Mouse (Mus musculus): Measurements from ENCODE around the gene 9930021J03Rik.
A peak's percentile ranks its signal among the peaks of the same experiment; 100 is the strongest.

The 9930021J03Rik gene

DNA sequence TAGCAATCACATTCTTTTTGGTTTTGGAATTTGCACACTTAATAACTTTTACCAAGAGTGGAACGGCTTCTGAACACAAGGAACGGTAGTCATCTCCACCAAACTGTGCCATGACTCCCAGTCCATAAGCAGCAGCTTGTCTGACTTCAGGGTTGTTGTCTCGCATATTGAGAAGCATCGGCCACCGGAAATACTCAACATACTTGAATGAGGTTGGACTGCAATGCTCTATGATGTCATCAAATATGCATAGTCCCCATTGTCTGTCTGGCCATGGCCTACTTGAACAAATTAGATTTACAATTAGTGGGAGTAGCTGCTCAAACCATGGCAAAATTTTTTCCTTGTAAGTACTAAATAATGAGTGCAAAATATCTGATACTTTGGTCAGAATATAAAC lies 4.2 kb upstream of the 9930021J03Rik start:
- DNase-seq (ENCODE audit: low read depth, low spot score), result no peak

DNA sequence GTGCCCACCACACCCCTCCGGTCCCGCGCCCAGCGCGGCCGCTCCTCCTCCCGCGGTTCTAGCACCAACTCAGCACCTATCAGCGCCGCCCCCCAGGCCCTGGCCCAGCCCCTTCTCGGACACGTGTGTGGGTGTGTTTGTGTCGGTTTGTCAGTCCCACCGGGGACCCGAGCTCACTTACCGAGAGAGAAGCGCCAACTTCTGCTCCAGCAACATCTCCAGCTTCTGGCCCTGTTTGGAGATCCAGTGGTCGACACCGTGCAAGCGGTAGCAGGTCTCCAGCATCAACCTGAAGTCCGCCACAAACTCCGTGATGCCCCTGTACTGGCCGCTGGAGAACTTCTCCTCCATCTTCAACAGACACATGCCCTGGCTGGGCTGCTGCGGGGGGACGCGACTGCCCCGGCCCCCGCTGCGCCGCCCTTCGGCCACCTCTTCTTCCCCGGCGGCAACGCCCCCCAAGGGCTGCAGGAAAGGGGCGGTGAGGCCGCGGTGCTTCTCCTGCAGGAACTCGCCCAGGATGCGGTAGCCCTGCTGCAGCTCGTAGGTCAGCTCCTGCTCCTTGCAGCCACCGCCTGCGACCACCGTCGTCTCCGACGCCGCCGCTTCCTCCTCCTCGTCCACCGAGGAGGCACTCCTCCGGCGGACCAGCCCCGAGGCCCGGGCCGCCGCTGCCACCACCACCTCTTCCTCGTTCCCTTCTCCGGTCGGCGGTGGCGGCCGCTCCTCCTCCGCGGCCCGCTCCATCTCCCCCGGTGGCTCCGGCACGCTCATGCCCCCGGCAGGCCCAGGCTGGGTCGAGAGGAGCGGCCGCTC lies 480 bp downstream of the 9930021J03Rik start:
- peak; percentile 78 for DNase-seq (ENCODE audit: low read depth, low spot score)

DNA sequence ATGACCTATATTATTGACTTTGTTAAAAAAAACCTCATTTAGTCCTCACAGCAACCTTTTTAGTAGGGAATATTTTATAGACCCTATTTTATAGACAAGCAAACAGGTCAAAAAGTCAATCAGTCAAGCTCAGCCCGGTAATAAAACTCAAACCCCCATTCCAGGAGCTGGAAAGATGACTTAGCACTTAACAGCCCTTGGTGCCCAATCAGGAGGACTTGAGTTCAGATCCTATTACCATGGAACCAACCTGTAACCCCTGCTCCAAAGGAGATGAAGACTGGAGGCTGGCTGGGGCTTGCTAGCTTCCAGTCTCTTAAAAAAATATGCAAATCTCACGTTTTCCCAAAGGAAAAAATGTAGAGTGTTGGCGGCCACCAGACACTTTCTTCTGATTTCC lies 1.8 kb downstream of the 9930021J03Rik start:
- DNase-seq (ENCODE audit: low read depth, low spot score), result no peak

DNA sequence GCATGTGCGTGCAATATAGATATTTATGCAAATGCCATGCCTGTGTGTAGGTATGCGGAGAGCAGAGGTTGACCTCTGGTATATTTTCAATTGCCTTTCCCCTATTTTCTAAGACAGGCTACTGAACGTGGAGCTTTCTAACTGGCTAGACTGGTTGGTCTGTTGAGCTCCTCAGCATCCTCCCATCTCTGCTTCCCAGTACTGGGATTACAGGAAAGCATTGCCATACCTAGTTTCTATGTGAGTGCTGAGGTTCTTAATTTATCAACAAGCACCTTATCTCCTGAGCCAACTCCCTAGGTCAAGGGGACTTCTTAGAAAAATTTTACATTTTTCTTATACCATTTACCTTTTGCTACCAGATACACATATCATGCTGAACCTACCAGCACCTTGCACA lies 8.4 kb downstream of the 9930021J03Rik start:
- DNase-seq (ENCODE audit: low read depth, low spot score), result no peak

DNA sequence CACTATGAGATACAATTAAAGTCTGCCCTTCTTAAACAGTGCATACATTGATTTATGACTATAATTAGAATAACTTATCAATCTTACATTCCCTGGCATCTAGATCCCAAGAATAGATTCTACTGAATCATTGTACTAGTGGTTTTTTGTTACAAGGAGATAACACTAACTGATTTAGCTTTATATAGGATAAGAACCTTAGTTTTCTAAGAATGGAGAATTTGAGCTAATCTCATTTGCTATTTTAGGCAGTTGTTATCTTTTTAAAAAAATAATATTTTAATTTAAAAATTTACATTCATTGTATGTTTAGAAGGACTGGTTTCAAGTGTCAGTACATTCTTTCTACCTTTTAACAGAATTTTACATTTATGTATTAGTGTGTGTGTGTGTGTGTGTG lies 17.8 kb downstream of the 9930021J03Rik start:
- no peak for DNase-seq (ENCODE audit: low read depth, low spot score)

DNA sequence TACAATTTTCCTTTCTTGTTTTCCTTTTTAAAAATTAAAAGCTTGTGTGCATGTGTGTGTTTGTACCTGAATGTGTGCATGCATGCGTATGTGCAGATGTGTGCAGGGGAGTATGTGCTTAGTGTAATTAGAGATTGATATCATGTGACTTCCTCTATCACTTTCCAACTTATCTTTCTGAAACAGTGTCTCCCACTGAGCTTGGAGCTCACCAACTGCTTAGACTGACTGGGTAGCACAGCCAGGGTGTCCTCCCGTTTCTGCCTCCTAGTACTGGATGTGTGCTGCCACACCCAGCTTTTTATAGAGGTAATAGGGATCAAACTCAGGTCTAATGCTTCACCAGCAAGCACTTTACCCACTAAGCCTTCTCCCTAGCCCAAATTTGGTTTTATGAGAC lies 22.9 kb downstream of the 9930021J03Rik start:
- no peak for DNase-seq (ENCODE audit: low read depth, low spot score)

DNA sequence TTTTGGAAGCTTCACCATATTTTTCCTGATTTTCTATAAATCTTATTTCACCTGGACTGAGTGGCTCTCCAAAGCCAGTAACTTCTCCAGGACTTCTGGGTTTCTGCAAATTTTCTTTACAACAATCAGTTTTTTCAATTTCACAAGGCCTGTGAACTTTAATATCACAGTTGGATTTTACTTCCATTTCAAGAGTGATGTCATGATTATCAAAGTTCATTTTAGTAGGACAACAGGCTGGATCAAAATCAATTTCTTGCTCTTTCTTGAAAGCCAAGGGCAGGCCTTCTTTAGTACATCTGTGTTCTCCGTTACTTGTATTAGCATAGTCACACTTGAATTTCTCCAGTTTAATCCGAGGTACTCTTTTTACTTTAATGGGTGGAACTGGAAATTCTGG lies 51.9 kb downstream of the 9930021J03Rik start:
- no peak for DNase-seq (ENCODE audit: low read depth, low spot score)

DNA sequence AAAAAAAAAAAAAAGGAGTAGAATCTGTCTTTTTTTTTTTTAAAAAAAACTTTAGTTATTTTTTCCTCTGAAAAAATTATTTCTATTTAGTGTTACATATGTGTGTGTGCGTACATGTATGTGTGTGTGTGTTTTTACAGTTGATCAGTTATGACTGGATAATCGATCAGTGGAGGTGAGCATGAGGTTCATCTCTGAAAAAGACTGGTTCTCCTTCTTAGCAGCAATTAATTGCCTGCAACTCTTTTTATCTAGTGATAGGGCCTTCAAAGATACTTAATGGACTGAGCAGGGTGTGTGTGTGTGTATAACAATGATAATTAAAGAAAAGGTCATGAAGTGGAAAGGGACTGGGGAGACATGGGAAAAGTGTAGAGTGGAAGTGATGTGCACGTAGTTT lies 54.8 kb downstream of the 9930021J03Rik start:
- DNase-seq (ENCODE audit: low read depth, low spot score), result no peak

DNA sequence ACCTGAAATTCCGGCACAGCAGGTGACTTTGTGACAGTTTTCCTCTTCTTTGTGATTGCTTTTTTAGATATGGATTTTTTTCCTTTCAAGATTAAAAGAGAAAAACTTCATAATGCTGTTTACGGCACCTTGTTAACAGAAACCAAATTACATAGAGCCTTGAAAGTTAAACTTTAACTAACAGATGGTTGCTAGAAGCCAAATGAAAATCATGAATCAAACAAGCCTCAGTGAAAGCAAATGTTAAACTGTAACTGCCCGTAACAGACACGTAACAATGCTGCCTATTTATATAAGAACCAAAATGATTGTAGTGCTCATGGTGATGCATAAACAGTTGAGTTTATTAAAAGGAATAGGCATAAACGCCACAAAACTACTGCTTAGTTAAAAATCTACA lies 62.3 kb downstream of the 9930021J03Rik start:
- no peak for DNase-seq (ENCODE audit: low read depth, low spot score)

DNA sequence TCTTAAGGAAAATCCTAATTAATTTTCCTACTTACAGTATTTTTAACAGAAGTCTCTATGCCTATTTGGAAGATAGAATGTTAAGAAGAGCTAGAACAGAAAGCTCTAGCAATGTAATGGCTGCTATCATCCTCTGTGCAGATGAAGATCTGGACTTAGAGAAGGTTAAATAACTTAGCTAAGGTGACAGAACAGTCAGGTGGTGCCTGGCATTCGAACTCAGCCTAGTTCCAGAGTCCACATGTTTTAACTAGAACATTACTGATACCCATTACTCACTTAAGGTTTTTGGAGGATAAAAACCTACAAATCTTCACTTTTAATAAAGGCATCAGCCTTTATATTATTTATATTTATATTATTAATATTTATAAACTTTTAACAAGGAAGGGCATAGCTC lies 65.1 kb downstream of the 9930021J03Rik start:
- DNase-seq (ENCODE audit: low read depth, low spot score), result no peak

DNA sequence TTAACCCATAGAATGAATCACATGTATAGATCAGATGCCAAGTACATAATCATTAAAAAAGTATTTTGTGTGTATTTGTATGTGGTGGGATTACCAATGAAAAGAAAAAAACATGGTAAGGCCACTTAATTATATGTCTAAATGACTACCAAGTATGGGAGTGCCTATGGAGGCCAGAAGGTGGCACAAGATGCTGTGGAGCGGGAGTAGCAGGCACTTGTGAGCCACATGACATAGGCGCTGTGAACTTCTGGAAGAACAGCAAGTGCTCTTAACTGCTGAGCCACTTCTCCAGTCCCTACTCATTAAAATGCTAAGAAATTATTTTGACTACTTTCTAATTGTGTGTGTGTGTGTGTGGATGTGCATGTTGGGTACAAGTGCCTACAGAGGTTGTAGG lies 66.2 kb downstream of the 9930021J03Rik start:
- DNase-seq (ENCODE audit: low read depth, low spot score), result peak; percentile 29

DNA sequence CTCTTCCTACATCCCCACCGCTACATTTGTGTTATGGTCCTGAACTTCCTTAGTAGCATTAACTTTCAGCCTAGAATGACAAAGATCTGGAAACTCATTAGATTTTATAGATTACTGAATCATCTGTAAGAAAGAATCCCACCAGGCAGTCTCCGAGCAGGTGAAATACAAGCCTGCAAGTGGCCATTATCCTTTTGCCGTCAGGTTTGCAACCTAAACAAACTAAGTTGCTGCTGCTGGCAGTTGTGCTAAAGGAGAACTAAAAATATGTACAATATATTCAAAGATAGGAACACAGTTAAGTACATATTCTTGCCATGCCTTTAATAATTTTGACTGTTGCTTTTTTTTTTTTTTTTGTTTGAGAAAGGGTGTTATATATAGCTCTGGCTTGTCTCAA lies 70.4 kb downstream of the 9930021J03Rik start:
- DNase-seq (ENCODE audit: low read depth, low spot score), result no peak

DNA sequence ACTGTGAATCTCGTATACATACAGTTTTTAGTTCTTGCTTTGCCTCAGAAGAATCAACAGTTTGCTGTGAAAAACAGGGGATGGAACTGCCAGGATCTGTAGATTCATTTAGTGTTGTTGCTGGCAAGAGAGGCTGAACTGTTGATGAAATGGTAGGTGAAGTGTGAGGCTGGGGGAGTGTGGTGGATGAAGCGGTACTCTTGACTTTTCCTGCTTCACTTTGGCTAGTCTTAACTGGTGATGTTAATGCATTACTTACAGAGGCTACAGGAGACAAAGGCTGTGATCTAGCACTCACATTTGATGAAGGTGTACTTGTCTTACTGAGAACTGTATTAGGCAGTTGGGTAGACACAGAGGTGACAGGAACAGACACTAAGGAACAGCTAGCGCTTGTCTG lies 87.3 kb downstream of the 9930021J03Rik start:
- DNase-seq (ENCODE audit: low read depth, low spot score), result no peak

DNA sequence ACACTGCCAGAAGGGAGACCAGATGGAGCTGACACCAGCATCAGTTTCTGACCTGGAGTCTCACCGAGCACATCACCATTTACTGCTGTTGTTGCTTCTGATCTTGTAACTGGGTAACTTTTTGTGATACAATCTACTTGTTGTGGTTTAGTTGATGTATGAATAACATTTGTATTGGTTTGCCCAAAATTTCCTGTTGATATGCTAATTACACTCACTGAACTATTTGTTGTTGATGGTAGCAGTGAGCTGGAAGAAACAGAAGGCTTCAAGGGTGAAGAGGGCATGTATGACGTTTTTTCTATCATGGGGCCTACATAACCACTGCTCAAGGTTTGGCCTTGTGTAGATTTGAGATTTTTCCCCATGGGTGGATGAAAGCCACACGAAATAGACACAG lies 87.9 kb downstream of the 9930021J03Rik start:
- peak; percentile 37 for DNase-seq (ENCODE audit: low read depth, low spot score)

DNA sequence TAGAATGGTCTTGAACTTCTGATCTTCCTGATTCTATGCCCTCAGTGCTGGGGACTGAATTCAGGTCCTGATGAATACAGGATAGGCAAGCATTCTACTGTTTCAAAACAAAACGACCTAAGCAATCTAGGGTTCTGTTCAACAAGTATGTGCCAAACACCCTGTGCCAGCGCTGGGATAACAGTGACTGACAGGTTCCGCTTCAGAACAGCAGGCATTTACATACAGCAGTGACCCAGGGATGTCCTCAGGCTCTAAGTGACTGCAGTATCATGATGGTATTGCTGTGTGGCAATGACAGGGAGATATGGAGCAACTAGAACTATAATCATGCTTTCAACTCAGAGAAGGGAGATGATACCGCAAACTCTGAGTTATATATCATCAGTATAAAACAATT lies 92.3 kb downstream of the 9930021J03Rik start:
- DNase-seq (ENCODE audit: low read depth, low spot score), result no peak

DNA sequence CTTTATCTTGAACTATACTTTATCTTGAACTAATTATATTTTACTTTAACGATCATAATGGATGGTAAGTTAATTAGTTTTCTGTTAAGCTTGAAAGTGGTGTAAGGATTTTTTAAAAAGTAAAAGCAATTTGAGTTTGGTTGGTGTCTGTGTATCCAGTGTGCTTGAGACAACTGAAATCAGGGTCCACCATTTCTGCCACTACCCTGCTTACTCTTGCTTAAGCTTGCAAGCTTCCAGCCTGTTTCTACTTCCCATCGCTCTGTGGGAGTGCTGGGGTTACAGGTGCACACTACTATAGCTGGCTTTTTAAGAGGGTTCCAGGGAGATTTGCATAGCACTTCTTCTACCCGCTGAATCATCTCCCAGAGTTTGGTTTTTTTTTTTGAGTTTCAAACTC lies 96.3 kb downstream of the 9930021J03Rik start:
- DNase-seq (ENCODE audit: low read depth, low spot score), result no peak

DNA sequence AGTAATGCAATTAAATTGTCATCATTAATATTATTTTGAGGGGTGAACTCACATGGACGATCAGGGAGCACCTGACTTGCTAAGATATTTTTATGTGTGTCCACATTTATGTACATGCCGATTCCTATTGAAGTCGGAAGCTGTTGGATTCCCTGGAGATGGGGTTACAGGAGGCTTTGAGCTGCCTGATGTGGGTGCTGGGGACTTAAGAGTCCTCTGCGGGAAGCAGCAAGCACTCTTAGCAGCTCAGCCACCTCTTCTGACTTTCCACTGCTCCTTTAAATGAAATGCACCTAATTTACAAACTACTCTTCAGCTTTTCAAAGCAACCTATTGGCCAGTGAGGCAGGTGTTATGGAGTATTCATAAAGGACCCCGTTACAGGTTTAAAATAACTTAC lies 97.3 kb downstream of the 9930021J03Rik start:
- DNase-seq (ENCODE audit: low read depth, low spot score), result no peak

DNA sequence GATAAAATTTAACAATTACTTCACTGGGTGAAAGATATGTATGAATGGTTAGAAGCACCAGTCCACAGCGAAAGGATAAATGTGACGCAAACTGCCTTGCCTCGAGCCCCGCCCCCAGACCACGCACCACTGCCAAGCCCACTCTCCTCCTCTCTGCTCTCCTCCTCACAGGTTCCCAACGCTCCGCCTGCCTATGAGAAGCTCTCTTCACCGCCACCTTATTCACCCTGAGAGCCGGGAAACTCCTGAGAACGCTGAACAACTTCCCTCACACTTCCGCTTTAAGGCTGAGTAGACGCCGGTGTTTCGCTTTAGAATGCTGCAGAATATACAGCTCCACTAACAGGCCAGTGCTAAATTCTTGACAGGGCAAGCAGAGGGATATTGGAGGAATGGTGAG lies 97.8 kb downstream of the 9930021J03Rik start:
- peak; percentile 73 for DNase-seq (ENCODE audit: low read depth, low spot score)

DNA sequence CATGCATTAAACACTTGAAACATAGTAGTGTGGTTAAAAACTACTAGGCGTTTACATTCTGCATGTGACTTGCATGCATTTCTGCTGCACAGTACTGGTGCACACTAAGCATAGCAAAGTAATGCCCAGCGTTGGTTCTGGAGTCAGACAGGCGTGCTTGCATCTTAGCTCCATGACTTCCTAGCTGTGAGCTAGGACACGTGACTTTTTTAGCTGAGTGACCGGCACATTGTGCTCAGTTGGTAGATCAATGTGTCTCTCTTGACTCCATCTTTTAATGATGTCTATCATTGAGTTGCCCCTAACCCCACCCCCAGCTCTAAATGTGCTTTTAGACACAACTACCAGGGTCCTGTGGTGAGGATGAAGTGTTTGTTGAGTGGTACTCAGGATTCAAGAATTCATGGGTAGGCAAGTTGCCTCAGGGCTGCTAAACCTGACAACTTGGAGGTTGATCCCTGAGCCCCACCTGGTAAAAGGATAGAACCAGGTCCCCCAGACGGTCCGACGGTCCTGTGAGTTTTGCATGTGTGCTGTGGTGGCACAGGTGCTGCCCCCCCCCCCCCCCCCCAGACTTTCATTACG lies 98.4 kb downstream of the 9930021J03Rik start:
- DNase-seq (ENCODE audit: low read depth, low spot score), result peak; percentile 15

DNA sequence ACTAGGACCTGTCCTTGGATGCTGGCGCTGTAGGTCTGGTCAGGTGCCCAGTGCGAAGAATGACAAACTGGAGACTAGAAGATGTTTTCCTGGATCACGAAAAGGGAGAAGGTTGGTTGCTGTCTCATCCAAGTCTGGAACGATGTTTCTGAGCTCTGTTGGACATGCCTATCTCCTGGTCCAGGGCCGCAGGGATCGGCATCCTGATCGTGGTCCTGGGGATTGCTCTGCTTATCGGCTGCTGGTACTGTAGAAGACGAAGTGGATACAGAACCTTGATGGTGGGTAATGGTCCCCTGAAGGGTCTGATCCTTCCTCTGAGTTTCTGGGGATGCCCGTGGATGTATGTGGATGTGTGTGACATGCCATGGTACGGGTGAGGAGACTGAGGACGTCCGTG lies 101.4 kb downstream of the 9930021J03Rik start:
- DNase-seq (ENCODE audit: low read depth, low spot score), result no peak

DNA sequence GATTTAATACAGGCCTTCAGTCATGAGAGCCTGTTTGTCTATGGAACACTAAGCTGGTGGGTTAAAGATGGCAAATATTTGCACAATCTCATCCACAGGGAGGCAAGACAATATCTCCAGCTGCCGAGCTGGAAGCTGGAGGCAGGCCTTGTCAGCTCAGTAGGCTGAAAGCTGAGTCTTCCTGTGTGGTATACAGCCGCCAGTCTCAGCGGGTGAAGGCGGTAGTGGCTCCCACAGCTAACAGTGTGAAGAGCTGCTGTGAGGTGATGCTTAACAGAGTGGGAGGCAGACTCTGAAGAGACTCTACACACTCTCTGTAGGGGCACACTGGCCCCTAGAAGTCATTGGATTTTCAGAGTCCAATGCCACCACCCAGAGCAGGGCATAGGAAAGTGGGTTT lies 104.1 kb downstream of the 9930021J03Rik start:
- no peak for DNase-seq (ENCODE audit: low read depth, low spot score)

DNA sequence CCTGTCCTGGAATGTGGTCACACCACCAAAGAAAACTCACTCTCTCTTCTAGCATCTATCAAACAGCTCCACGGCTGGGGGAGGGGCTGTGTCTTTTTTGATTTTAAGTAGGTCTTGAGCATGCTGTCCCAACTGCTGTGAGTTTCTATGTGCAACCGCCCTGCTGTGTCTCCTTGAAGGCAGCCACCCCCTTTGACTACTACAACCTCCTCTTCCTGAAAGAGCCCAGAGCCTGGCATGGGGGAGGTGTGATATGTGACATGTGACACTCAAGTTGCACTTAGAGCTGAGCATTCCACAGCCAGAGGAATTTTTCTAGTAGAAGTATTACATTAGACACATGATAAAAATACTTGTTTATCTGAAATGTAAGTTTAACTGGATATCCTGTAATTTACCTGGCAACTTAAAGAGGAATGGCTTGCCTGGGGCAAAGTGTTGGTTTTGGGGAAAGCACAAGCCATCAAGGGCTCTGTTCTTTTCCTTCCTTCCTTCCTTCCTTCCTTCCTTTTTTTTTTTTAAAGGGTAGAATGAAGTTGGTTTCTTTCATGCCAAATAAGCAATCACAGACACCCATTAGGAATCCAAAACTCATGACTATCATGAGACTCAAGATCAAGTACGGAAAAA lies 108.4 kb downstream of the 9930021J03Rik start, which contains the start of gene Mlana:
TSS of gene Mlana (plus strand) at position 580 of the 630 bp plus-strand sequence.
- no peak for DNase-seq (ENCODE audit: low read depth, low spot score)

DNA sequence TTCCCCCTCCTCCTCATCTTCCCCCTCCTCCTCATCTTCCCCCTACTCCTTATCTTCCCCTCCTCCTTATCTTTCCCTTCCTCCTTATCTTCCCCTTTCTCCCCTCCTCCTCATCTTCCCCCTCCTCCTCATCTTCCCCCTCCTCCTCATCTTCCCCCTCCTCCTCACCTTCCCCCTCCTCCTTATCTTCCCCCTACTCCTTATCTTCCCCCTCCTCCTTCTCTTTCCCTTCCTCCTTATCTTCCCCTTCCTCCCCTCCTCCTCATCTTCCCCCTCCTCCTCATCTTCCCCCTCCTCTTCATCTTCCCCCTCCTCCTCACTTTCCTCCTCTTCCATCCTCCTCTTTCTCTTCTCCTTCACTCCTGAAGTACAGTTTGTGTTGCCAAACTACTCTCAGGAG lies 108.9 kb downstream of the 9930021J03Rik start:
- no peak for DNase-seq (ENCODE audit: low read depth, low spot score)
